Mouse (Mus musculus) limb, embryonic 10.5 days (tissue): ENCODE data around the gene Atp10a. TPM values are rescaled to one million over a fixed set of nuclear protein-coding genes. Genes with fewer than 3 reads are reported as not detected.

ENCODE experiments used
- DNase-seq: peaks from one replicate; pipeline ENCODE4 v3.0.0-alpha.2; 2017; ENCODE audit warnings: low spot score
- H3K27ac ChIP-seq: fragments of 300-500 bp; sonication (generic); 2 replicates; pipeline ENCODE4 v1.5.1; 2016; ENCODE audit warnings: mild to moderate bottlenecking
- H3K27me3 ChIP-seq: fragments of 300-500 bp; sonication (generic); 2 replicates; pipeline ENCODE4 v1.6.1; 2016; ENCODE audit warnings: low read depth, mild to moderate bottlenecking; ENCODE audit not compliant: poor library complexity, severe bottlenecking
- H3K36me3 ChIP-seq: fragments of 300-500 bp; sonication (generic); 2 replicates; pipeline ENCODE4 v1.6.1; 2016; ENCODE audit warnings: mild to moderate bottlenecking, moderate library complexity
- H3K4me1 ChIP-seq: fragments of 300-500 bp; sonication (generic); 2 replicates; pipeline ENCODE4 v1.6.1; 2016
- H3K4me3 ChIP-seq: fragments of 300-500 bp; sonication (generic); 2 replicates; pipeline ENCODE4 v1.5.1; 2016; ENCODE audit warnings: mild to moderate bottlenecking, moderate library complexity
- H3K9me3 ChIP-seq: fragments of 300-500 bp; sonication (generic); replicated peaks from 2 replicates; pipeline ENCODE4 v1.6.1; 2016; ENCODE audit warnings: mild to moderate bottlenecking
- WGBS: fragments of 180-500 bp; shearing (Covaris S2); methylation state at CpG from one replicate; pipeline ENCODE4 v1.1.7; 2016; 5-methylcytosine and 5-hydroxymethylcytosine counted together
- polyA plus RNA-seq: library from polyadenylated mRNA; unstranded; fragments of >200 nt; fragmentation: Nextera tagmentation; extraction: Ambion mirVana; gene quantifications from 2 replicates; pipeline ENCODE4 v1.2.1, GENCODE M21; 2016

Atp10a gene
- polyA plus RNA-seq, 1 experiment from 2014 or later, result 1.7 TPM

DNA sequence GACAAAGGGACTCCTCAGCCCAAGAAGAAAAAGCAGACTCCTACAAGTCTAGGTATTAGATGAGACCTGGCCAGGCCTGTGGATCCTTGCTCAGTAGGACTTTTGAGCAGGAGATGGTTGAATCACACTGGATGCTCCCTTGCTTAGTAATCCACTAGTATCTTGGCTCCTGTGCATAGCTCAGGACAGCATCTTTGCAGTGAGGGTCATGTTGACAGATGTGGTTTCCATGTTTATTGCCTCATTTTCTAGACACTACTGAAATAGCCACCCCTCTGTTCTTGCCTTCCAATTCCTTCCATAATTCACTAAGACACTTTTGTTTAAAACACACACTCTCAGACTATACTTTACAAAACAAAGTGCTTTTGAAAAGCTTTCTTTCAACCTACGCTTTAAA, 98.1 kb downstream of the Atp10a start:
- 89% methylated on average over 1 of the region's 1 CpGs for WGBS
- no peaks in the 10 kb centered on the region for H3K9me3 ChIP-seq

DNA sequence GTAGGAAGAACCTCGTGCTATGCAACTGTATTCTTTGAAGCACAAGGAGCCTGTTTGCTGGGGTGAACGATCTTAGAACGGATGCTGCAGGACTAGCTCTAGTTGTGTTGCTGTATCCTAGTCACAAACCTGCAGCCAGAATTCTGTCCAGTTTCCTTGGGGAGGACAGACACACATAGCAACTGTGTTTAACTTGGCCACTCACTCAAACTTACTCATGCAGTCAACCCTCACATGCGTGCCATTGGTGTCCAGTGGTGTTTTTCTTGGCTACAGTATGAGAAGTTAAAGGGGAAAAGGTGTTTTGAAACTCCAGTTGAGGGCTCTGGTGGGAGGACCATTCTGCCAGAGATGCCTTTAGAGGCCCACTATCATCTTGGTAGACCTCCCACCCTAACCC, 98.6 kb downstream of the Atp10a start:
- Histone ChIP-seq H3K4me3 (no peak overlapping the region), H3K36me3 (no peaks in the 10 kb centered on the region), H3K27me3 (no peaks in the 10 kb centered on the region), H3K27ac (no peak overlapping the region), H3K4me1 (peaks cover 3% of the 10 kb centered on the region), H3K9me3 (no peaks in the 10 kb centered on the region)
- DNase-seq, result no peak
- 89% methylated on average over 4 of the region's 4 CpGs for WGBS

More for the DNA sequence above, 98.1 kb downstream of the Atp10a start:
- Histone ChIP-seq H3K4me3 (no peak overlapping the region), H3K27me3 (no peaks in the 10 kb centered on the region), H3K36me3 (no peaks in the 10 kb centered on the region), H3K27ac (no peak overlapping the region), H3K4me1 (peaks cover 3% of the 10 kb centered on the region)
- DNase-seq, result no peak

GRCm38 (mm10) chr7:58755083-58755482, 99.1 kb downstream of the Atp10a start:
- Histone ChIP-seq H3K9me3 (no peaks in the 10 kb centered on the region), H3K4me3 (no peak overlapping the region), H3K4me1 (peaks cover 3% of the 10 kb centered on the region), H3K27ac (no peak overlapping the region), H3K36me3 (no peaks in the 10 kb centered on the region), H3K27me3 (no peaks in the 10 kb centered on the region)
- DNase-seq, result no peak

GRCm38 (mm10) chr7:58755846-58756245, 99.9 kb downstream of the Atp10a start:
- Histone ChIP-seq H3K36me3 (no peaks in the 10 kb centered on the region), H3K27me3 (no peaks in the 10 kb centered on the region), H3K9me3 (no peaks in the 10 kb centered on the region), H3K27ac (no peak overlapping the region), H3K4me3 (no peak overlapping the region), H3K4me1 (peaks cover 3% of the 10 kb centered on the region)
- WGBS, result 74% methylated on average over 1 of the region's 1 CpGs
- no peak for DNase-seq

- Histone ChIP-seq H3K27me3 (no peaks in the 10 kb centered on the region), H3K4me3 (no peak overlapping the region), H3K4me1 (0 out of 2 replicates have a peak, but pooled peaks cover 3% of the 10 kb centered on the region), H3K9me3 (no peaks in the 10 kb centered on the region), H3K36me3 (no peaks in the 10 kb centered on the region), H3K27ac (no peak overlapping the region)
- 90% methylated on average over 2 of the region's 2 CpGs for WGBS
- DNase-seq, result no peak
These were observed 101.4 kb downstream of the Atp10a start for GRCm38 (mm10) chr7:58757331-58757730.

- Histone ChIP-seq H3K27ac (no peak overlapping the region), H3K9me3 (no peaks in the 10 kb centered on the region), H3K27me3 (no peaks in the 10 kb centered on the region), H3K4me1 (0 out of 2 replicates have a peak, but pooled peaks cover 3% of the 10 kb centered on the region), H3K36me3 (no peaks in the 10 kb centered on the region), H3K4me3 (no peak overlapping the region)
- DNase-seq, result no peak
- 65% methylated on average over 3 of the region's 3 CpGs for WGBS
These were observed 102.4 kb downstream of the Atp10a start for GRCm38 (mm10) chr7:58758396-58758795.

GRCm38 (mm10) chr7:58759265-58759664, 103.3 kb downstream of the Atp10a start:
- DNase-seq, result no peak
- H3K9me3 ChIP-seq, result no peaks in the 10 kb centered on the region
- H3K4me3 ChIP-seq, result no peak overlapping the region
- no peak overlapping the region for H3K27ac ChIP-seq
- no peaks in the 10 kb centered on the region for H3K27me3 ChIP-seq
- no peaks in the 10 kb centered on the region for H3K36me3 ChIP-seq
- 84% methylated on average over 4 of the region's 4 CpGs for WGBS
- 0 out of 2 replicates have a peak, but pooled peaks cover 3% of the 10 kb centered on the region for H3K4me1 ChIP-seq

DNA sequence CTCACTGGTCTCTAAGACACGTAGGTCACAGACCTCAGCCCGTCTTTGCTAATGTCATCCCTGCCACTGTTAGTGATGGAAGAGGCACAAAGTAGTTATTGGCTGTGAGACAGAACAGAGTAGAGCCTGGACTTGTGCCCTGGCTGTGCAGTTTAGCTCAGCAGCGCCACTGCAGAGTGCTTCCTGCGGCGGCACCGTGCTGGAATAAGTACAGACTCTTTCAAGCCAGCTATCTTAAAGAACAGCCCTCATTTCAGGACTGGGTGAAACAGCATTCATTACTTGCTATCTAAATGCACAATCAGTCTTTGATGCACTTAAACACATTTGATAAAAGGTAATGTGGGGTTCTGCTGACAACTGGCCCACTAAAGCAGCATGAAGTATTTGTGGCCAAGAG, 111.3 kb downstream of the Atp10a start:
- H3K9me3 ChIP-seq, result no peaks in the 10 kb centered on the region
- no peak overlapping the region for H3K27ac ChIP-seq
- no peaks in the 10 kb centered on the region for H3K4me1 ChIP-seq
- no peaks in the 10 kb centered on the region for H3K27me3 ChIP-seq
- 82% methylated on average over 6 of the region's 6 CpGs for WGBS
- H3K4me3 ChIP-seq, result no peak overlapping the region
- no peak for DNase-seq
- no peaks in the 10 kb centered on the region for H3K36me3 ChIP-seq

DNA sequence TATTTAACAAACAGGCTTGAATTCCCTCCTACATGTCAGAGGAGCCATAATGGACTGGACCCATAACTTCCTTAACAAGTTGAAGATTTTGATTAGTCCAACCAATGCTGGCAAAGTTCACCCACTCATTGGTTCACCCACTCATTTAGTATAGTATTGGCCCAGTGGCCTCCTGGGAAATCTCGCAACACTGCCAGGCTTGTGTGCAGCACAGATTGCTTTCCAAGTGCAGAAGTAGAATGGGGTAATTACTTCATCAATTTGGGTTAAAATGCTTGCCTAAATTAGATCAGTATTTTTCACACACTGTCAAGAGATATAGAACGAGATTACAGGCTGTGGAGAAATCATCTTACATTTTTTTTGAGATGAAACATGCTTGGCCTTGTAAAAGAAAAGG, 112.3 kb downstream of the Atp10a start:
- Histone ChIP-seq H3K9me3 (no peaks in the 10 kb centered on the region), H3K27me3 (no peaks in the 10 kb centered on the region), H3K4me3 (no peak overlapping the region), H3K27ac (no peak overlapping the region), H3K36me3 (no peaks in the 10 kb centered on the region), H3K4me1 (no peaks in the 10 kb centered on the region)
- WGBS, result 81% methylated on average over 2 of the region's 2 CpGs
- no peak for DNase-seq

GRCm38 (mm10) chr7:58770254-58770653, 114.3 kb downstream of the Atp10a start:
- Histone ChIP-seq H3K4me3 (no peak overlapping the region), H3K27me3 (no peaks in the 10 kb centered on the region), H3K36me3 (no peaks in the 10 kb centered on the region), H3K27ac (no peak overlapping the region), H3K4me1 (no peaks in the 10 kb centered on the region), H3K9me3 (no peaks in the 10 kb centered on the region)
- WGBS, result 75% methylated on average over 3 of the region's 3 CpGs
- DNase-seq, result no peak

DNA sequence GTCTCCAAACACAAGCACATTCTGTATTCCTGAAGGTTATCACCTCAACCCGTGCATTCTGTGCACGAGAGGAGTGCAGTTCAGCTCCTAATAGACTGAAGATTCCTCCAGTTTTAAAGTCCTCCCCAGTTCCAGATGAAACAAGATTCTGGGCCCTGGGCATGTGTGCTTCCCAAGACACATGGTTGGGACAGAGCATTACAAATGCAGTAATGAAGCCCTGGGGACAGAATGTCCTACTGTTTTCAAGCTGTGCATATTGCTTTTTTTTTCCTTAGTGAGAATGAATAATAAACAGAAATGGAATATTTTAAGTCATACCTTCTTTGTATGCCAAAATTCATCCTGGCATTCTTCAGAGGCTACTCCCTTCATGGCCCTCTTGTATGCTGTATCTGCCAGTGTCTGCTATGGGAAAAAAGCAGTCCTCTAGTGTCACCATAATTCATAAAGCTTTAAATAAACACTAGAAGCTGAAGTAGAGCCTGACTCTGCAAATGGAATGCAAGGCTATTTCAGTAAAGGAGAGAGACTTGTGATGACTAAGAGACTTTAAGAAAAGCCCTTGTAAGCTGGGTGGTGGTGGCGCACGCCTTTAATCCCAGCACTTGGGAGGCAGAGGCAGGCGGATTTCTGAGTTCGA, 116.2 kb downstream of the Atp10a start:
- no peaks in the 10 kb centered on the region for H3K27me3 ChIP-seq
- H3K36me3 ChIP-seq, result no peaks in the 10 kb centered on the region
- H3K9me3 ChIP-seq, result no peaks in the 10 kb centered on the region
- H3K27ac ChIP-seq, result no peak overlapping the region
- WGBS, result 87% methylated on average over 6 of the region's 6 CpGs
- H3K4me1 ChIP-seq, result no peaks in the 10 kb centered on the region
- no peak overlapping the region for H3K4me3 ChIP-seq
- DNase-seq, result no peak

- Histone ChIP-seq H3K4me1 (no peaks in the 10 kb centered on the region), H3K4me3 (no peak overlapping the region), H3K9me3 (no peaks in the 10 kb centered on the region), H3K27ac (no peak overlapping the region), H3K36me3 (no peaks in the 10 kb centered on the region), H3K27me3 (no peaks in the 10 kb centered on the region)
- no peak for DNase-seq
These were observed 123.2 kb downstream of the Atp10a start for GRCm38 (mm10) chr7:58779146-58779545.

DNA sequence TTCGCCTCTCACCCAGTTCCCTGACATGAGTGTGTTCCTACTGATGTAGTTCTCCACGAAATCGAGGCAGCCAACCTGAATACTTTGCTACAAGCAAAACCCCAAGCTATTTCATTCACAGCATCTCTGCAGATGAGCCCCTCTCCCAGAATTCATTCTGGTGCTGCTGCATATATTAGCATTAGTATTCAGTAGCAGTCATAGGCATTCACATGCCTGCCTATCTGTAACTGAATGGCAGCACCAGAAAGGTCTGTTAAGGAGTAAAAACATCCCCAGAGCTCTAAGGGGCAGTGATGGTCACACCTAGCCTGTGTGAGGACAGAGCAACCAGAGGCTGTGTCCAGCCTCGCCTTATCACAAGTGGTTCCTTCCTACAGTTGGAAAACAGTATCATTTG, 131.0 kb downstream of the Atp10a start:
- no peaks in the 10 kb centered on the region for H3K9me3 ChIP-seq
- WGBS, result 88% methylated on average over 4 of the region's 4 CpGs
- H3K27ac ChIP-seq, result no peak overlapping the region
- DNase-seq, result peak; percentile 10
- H3K4me1 ChIP-seq, result no peaks in the 10 kb centered on the region
- H3K4me3 ChIP-seq, result no peak overlapping the region
- H3K36me3 ChIP-seq, result no peaks in the 10 kb centered on the region
- H3K27me3 ChIP-seq, result no peaks in the 10 kb centered on the region

DNA sequence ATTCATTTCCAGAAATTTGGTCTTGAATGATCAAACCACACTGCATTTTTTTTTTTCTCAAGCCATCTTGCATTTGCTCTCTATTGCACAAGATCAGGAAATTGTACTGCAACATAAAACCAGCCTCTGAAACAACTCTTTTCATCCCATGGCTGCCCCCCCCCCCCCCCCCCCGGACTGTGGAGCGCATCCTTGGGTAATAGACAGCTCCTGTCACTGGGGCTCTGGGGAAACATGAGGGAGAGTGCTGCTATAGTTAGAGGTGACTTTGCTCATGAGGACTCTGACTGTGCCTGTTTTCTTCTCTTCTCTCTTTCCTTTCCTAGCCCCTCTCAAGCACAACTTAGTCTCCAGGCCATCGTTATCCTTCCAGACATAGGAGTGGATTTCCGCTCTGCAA, 131.6 kb downstream of the Atp10a start:
- DNase-seq, result peak; percentile 16
- Histone ChIP-seq H3K4me1 (no peaks in the 10 kb centered on the region), H3K36me3 (no peaks in the 10 kb centered on the region), H3K9me3 (no peaks in the 10 kb centered on the region), H3K27ac (no peak overlapping the region), H3K4me3 (no peak overlapping the region), H3K27me3 (no peaks in the 10 kb centered on the region)
- WGBS, result 82% methylated on average over 4 of the region's 4 CpGs
